Mouse (Mus musculus): ENCODE measurements around the gene 1810043G02Rik. TPM values are rescaled to one million over a fixed set of nuclear protein-coding genes. Genes with fewer than 3 reads are reported as not detected.

1810043G02Rik gene
- polyA plus RNA-seq, 1 experiment, result 14.6 TPM

DNA sequence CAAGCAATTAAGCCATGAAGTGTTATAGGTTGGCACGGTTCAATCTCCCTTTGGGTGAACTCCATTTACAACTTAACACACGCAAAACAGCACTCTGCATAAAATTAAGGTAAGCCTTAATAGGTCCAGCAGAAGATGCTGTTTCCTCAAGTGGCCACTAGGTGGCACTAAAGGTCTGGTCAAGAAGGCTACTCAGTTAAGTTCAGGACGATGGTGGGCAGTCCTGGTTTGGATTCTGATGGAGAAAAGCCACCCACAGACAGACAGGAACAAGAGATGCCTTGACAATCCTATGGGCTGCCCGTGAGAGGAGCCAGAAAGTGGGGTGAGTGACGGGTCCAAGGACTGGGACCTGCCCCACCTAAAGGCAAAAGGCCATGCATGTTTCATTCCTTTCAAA is 49.8 kb downstream of the 1810043G02Rik start:
- H3K4me1 ChIP-seq (ENCODE audit: control insufficient read depth, insufficient read depth, insufficient read length, low read length), result no peaks in the 10 kb centered on the region
- 7% methylated on average over 5 of the region's 5 CpGs for WGBS
- H3K27me3 ChIP-seq (ENCODE audit: control insufficient read depth, insufficient read depth, low read length), result no peaks in the 10 kb centered on the region
- TF ChIP-seq CTCF (IDR thresholded peaks at IDR 0.05; ENCODE audit: extremely low read depth, insufficient read length, insufficient replicate concordance, low read depth, low read length) (peak; percentile 63; the same call in 1 of the 2 replicates), POLR2A (IDR thresholded peaks at IDR 0.05; ENCODE audit: low read depth, low read length) (no peak)
- H3K4me3 ChIP-seq (ENCODE audit: low read depth, low read length), result no peak overlapping the region
- no peaks in the 10 kb centered on the region for H3K36me3 ChIP-seq (ENCODE audit: control insufficient read depth, insufficient read depth, low read length)
- no peak overlapping the region for H3K27ac ChIP-seq (ENCODE audit: insufficient read depth, low read depth, low read length)

DNA sequence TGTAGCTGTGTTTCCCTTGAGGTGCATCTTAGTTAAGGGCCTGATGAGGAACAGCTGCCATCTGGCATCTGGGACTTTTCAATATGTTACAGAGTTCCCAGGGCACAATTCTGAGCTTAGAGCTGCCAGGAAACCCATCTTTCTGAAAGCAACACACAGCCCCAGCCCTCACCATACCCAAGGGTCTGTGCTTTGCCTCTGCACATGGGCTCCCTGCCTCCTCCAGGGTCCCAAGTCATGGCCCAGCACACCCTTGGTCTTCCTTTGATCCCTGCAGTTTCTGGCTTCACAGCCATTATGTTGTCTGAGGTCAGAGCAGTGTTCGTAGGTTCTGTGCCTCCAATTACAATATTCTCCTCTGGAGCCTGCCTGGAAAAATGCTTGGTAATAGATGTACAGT is 50.8 kb downstream of the 1810043G02Rik start:
- H3K27me3 ChIP-seq (ENCODE audit: control insufficient read depth, insufficient read depth, low read length), result no peaks in the 10 kb centered on the region
- WGBS, result 96% methylated on average over 1 of the region's 1 CpGs
- H3K4me1 ChIP-seq (ENCODE audit: control insufficient read depth, insufficient read depth, insufficient read length, low read length), result no peaks in the 10 kb centered on the region
- H3K27ac ChIP-seq (ENCODE audit: insufficient read depth, low read depth, low read length), result no peak overlapping the region
- H3K4me3 ChIP-seq (ENCODE audit: low read depth, low read length), result no peak overlapping the region
- TF ChIP-seq POLR2A (IDR thresholded peaks at IDR 0.05; ENCODE audit: low read depth, low read length) (no peak), CTCF (IDR thresholded peaks at IDR 0.05; ENCODE audit: extremely low read depth, insufficient read length, insufficient replicate concordance, low read depth, low read length) (no peak)
- no peaks in the 10 kb centered on the region for H3K36me3 ChIP-seq (ENCODE audit: control insufficient read depth, insufficient read depth, low read length)

DNA sequence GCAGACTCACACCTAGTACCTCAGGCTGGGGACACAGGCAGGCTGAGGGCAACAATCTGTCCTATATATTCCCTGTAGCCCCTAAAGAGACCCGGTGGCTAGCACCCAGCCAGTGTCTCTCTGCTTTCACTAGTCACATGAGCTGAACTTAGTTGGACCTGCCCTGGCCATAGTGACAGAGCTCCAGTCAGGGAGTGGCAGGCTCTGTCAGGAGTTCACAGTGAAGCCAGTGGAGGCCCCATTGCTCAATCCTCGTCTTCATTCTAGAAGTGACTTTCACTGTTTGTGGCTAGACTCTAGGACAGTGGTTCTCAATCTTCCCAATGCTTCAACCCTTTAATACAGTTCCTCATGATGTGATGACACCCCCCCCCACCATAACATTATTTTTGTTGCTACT is 53.7 kb downstream of the 1810043G02Rik start:
- 40% methylated on average over 2 of the region's 2 CpGs for WGBS
- Histone ChIP-seq H3K4me3 (ENCODE audit: low read depth, low read length) (no peak overlapping the region), H3K4me1 (ENCODE audit: control insufficient read depth, insufficient read depth, insufficient read length, low read length) (no peaks in the 10 kb centered on the region), H3K27ac (ENCODE audit: insufficient read depth, low read depth, low read length) (no peak overlapping the region), H3K27me3 (ENCODE audit: control insufficient read depth, insufficient read depth, low read length) (no peaks in the 10 kb centered on the region), H3K36me3 (ENCODE audit: control insufficient read depth, insufficient read depth, low read length) (no peaks in the 10 kb centered on the region)
- TF ChIP-seq CTCF (IDR thresholded peaks at IDR 0.05; ENCODE audit: extremely low read depth, insufficient read length, insufficient replicate concordance, low read depth, low read length) (no peak), POLR2A (IDR thresholded peaks at IDR 0.05; ENCODE audit: low read depth, low read length) (no peak)

Other genes with a start within 250 kb of the 1810043G02Rik start
- gene Gm18596, start 235.9 kb upstream of the 1810043G02Rik start, polyA plus RNA-seq (2012; rRNA removed), result not detected in 2 replicates
- not detected in 2 replicates for gene Gm9736, start 227.2 kb upstream of the 1810043G02Rik start, polyA plus RNA-seq (2012; rRNA removed)
- gene Gm3233, start 218.8 kb upstream of the 1810043G02Rik start, polyA plus RNA-seq (2012; rRNA removed), result not detected in 2 replicates
- not detected in 2 replicates for gene Gm3238, start 207.2 kb upstream of the 1810043G02Rik start, polyA plus RNA-seq (2012; rRNA removed)
- gene Gm7138, start 201.6 kb upstream of the 1810043G02Rik start, polyA plus RNA-seq (2012; rRNA removed), result not detected in 2 replicates
- gene Gm3250, start 196.0 kb upstream of the 1810043G02Rik start, polyA plus RNA-seq (2012; rRNA removed), result not detected in 2 replicates
- gene Gm7137, start 190.3 kb upstream of the 1810043G02Rik start, polyA plus RNA-seq (2012; rRNA removed), result not detected in 2 replicates
- gene Gm9639, start 183.4 kb upstream of the 1810043G02Rik start, polyA plus RNA-seq (2012; rRNA removed), result not detected in 2 replicates
- not detected in 2 replicates for gene Gm19668, start 179.4 kb upstream of the 1810043G02Rik start, polyA plus RNA-seq (2012; rRNA removed)
- not detected in 2 replicates for gene Gm9507, start 166.7 kb upstream of the 1810043G02Rik start, polyA plus RNA-seq (2012; rRNA removed)
- gene Gm2696, start 163.8 kb upstream of the 1810043G02Rik start, polyA plus RNA-seq (2012; rRNA removed), result not detected in 2 replicates
- gene Krtap10-4, start 151.4 kb upstream of the 1810043G02Rik start, polyA plus RNA-seq (2012; rRNA removed), result not detected in 2 replicates
- gene Krtap10-10, start 142.6 kb upstream of the 1810043G02Rik start, polyA plus RNA-seq (2012; rRNA removed), result 0.09 TPM in 1 of 2 replicates, not detected in the other
- not detected in 2 replicates for gene Gm36176, start 131.7 kb upstream of the 1810043G02Rik start, polyA plus RNA-seq (2012; rRNA removed)
- gene Gm10318, start 125.7 kb upstream of the 1810043G02Rik start, polyA plus RNA-seq (2012; rRNA removed), result not detected in 2 replicates
- gene Gm3285, start 116.5 kb upstream of the 1810043G02Rik start, polyA plus RNA-seq (2012; rRNA removed), result not detected in 2 replicates
- 4.0 and 5.3 TPM in 2 replicates for gene Lrrc3, start 76.0 kb upstream of the 1810043G02Rik start, polyA plus RNA-seq (2012; rRNA removed)
- gene Trpm2, start 8.0 kb upstream of the 1810043G02Rik start, polyA plus RNA-seq (2012; rRNA removed), result 1.8 and 3.4 TPM in 2 replicates
- gene Pfkl, start 31.6 kb downstream of the 1810043G02Rik start, polyA plus RNA-seq (2012; rRNA removed), result 31.2 and 39.0 TPM in 2 replicates
- 0.86 and 1.1 TPM in 2 replicates for gene Dnmt3l, start 63.4 kb downstream of the 1810043G02Rik start, polyA plus RNA-seq (2012; rRNA removed)
- gene Aire, start 65.1 kb downstream of the 1810043G02Rik start, polyA plus RNA-seq (2012; rRNA removed), result 0.27 and 0.34 TPM in 2 replicates
- gene Icosl, start 90.8 kb downstream of the 1810043G02Rik start, polyA plus RNA-seq (2012; rRNA removed), result 6.8 and 9.7 TPM in 2 replicates
- 56.4 and 63.8 TPM in 2 replicates for gene D10Jhu81e, start 191.3 kb downstream of the 1810043G02Rik start, polyA plus RNA-seq (2012; rRNA removed)
- gene Pwp2, start 206.6 kb downstream of the 1810043G02Rik start, polyA plus RNA-seq (2012; rRNA removed), result 3.1 and 4.7 TPM in 2 replicates

All from small intestine, adult 2 months (tissue).